Mouse (Mus musculus): ENCODE data around the gene Ece1.

DNA sequence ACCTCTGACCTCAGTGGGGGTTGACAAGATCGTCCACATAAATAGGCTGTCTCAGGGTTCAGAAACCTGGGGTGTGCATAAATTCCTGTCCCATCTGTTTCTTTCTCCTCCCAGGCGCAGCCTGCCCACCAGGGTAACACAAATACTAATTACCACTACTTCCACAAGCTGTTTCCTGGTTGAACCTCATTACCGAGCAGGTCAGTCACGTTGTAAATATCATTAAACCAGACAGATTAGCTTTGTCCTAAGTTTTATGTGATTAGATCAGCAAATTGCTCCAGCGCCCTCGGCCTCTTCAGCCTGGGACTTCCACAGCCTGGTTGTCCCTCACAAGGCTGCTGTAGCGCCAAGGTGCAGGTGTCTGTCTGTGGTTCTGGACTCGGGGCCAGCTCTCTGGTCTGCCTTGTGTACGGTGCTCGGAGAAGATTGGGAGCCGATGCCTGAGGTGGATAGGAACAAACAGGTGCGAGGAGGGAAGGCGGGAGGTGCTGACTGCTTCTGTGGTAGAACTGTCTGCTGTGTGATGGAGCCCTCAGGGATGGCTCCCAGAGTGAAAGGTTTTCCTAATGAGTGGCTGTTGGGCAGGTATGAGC, 43.0 kb downstream of the Ece1 start:
- TF ChIP-seq CTCF (IDR thresholded peaks at IDR 0.05) (no peak), EP300 (IDR thresholded peaks at IDR 0.05; ENCODE audit: insufficient read depth, low read depth, low read length) (no peak), POLR2A (IDR thresholded peaks at IDR 0.05; ENCODE audit: insufficient read depth, low read depth, low read length) (no peak)
